Mouse (Mus musculus) gastrocnemius, postnatal 14 days (tissue): Measurements from ENCODE around the gene Adora2b. TPM values are rescaled to one million over a fixed set of nuclear protein-coding genes. Genes with fewer than 3 reads are reported as not detected.
A peak's percentile ranks its signal among the peaks of the same experiment; 100 is the strongest.
"Not testable (repeated sequence)": the region's sequence is repeated elsewhere in the genome, so short reads cannot be mapped to it uniquely, and the experiment has no call there.

ENCODE experiments used
- DNase-seq: peaks from one replicate; pipeline ENCODE4 v3.0.0; 2021; ENCODE audit warnings: mixed read lengths
- intact Hi-C: fragments of 180-260 bp; cut with DNase I; formaldehyde crosslinking; loops from one replicate; pipeline ENCODE4 v1.15.1; 2025; ENCODE audit warnings: low total_unique reads
- total RNA-seq, 2 experiments: library from RNA; stranded (reverse); gene quantifications; 2 replicates each; pipeline ENCODE4 v1.2.3; 2021

The Adora2b gene
- total RNA-seq, 2 experiments from 2014 or later, result 0.57 to 1.4 TPM

GRCm38 (mm10) chr11:62253380-62253779 is 4.6 kb downstream of the Adora2b start:
- DNase-seq, result no peak
- intact Hi-C loops, result no loop called here

GRCm38 (mm10) chr11:62259214-62259613 is 10.4 kb downstream of the Adora2b start:
- no peak for DNase-seq
- intact Hi-C loops, result no loop called here

DNA sequence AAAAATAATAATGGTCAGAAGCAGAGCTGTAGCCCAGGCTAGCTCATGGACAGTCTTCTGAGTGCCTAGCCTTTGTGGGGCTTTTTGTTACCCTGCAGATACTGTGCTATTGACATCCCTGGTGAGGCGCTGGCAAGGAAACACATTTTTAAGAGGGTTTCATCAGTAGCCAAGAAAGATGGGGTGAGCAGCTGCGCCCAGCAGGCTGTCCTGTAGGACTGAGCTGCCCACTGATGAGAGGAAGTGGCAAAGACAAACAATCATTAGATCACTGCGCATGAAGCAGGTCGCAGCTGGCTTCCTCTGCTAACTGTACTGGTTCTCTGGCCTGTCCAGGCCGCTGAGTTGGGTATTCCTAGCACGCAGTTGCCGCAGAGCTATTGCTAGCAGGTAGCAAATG is 14.8 kb downstream of the Adora2b start:
- intact Hi-C loops, result no loop called here
- no peak for DNase-seq

DNA sequence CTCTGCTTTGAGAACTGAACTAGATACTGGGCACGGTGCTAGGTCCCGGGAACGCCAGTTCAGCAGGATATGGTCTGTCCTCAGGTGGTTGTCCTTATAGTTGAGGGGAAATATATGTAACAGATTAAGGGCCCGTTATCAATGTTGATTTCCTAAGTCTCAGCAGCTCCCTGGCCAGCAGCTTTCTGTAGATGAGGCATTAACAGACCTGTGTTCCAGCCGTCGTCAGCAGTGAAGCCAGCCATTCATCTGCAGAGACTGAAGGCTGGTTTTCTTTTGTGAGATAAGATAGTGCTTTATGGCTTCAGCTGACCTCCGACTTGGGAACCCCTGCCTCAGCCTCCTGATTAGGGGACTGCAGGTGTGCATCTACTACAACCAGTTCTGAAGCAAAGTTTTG is 15.2 kb downstream of the Adora2b start:
- no peak for DNase-seq
- intact Hi-C loops, result no loop called here

DNA sequence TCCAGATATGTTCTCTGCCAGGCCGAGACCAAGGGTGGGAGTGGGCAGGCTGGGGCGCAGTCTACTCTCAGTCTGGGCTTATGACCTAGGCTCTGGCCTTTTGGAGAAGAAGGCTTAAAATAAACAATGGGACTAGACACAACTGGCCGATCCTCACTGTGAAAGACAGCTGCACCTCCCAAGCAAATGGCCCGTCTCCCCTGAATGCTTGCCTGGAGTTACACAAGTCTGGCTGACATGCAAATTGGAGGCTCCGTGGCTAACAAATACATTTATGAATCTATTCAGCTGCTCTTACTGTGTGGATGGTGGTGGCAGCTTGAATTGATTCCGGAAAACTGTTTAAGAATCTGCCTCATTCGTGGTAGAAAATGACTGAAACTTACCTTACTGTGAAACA is 16.9 kb downstream of the Adora2b start:
- no peak for DNase-seq
- intact Hi-C loops, result no loop called here

DNA sequence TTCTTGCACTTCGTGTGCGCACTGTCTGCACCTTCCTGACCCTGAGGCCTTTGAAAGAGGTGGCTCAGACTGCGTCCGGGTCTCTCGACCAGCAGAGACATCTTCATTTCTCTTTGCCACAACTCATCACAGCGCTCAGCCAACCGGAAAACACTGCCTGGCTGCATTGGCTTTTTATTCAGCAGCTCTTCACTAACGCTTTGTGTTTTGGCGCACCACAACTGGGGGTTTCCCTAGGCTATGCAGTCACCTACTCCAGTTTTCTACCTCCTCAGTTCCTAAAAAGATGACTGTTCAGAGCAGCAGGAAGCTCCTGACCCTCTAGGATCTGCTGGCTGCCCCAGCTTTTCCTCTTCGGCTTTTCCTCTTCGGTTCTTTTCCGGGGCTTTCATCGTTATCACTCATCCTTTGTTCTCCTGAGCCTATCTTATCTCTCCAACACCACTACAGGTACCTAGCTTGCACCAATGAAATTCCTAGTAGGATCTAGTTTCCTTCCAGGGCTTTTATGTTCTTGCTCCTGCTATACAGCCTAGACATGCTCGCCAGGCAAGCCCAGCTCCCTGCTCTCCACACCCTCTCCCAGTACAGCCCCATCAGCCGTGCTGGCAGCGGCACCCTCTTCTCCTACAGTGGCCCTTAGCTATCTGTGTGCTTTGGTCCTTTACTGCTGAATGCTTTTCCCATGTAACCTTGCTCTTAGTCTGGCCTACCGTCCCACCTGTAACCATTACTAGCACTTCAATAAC is 17.9 kb downstream of the Adora2b start:
- intact Hi-C loops, result no loop called here

DNA sequence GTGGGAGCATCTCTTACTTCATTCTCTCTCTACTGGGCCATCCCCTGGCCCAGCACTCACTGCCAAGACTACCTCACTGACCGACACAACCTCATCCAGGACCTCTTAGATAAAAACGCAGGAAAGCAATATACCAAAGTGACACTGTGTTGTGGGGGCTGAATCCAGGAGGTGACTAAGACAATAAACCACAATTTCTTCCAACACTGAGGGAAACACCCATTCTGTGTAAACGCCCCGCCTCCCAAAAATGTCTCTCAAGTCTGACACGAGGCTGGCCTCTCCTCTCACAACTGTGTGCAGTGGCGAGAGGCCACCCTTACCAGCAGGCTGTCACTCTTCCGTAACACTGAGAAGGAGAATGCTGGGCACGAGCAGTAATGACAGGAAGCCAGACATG is 19.6 kb downstream of the Adora2b start:
- DNase-seq, result no peak
- intact Hi-C loops, result no loop called here

More for the DNA sequence above, 17.9 kb downstream of the Adora2b start:
- DNase-seq, result no peak

DNA sequence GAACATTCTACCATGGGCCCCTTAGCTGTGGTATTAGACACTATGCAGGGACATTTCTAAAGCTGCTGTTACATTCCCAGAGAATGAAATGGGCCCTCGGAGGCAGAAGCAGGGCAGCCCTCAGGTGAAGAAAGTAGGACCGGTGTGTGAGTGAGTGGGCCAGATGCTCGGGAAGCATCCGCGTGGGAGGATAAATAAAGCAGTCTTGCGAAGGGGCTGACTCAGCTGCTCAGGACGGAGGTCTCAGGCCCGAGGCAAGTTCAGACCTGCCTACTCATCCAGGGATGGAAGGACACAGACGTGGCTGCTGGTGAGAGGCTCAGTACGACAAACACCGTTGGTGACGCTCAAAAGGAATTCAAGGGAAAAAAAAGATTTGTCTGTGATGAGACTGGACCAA is 20.3 kb downstream of the Adora2b start:
- intact Hi-C loops, result no loop called here
- no peak for DNase-seq

DNA sequence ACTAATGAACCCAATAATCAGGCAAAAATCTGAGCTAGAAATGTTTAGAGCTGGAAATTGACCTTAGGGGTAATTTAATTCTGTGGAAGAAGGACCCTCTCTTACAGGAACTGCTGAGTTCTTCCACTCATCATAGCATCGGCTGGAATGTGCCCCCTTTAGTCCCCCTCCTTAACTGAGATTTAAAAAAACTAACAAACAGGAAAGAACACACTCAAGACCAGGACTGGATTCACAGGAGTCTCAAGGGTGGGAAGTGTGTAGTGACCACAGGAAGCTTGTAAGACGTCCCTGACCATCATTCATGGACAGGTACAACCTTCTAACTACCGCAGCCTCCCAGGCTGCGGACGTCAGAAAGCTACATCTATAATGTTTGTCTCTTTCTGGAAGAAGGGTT is 22.1 kb downstream of the Adora2b start:
- intact Hi-C loops, result no loop called here
- no peak for DNase-seq

DNA sequence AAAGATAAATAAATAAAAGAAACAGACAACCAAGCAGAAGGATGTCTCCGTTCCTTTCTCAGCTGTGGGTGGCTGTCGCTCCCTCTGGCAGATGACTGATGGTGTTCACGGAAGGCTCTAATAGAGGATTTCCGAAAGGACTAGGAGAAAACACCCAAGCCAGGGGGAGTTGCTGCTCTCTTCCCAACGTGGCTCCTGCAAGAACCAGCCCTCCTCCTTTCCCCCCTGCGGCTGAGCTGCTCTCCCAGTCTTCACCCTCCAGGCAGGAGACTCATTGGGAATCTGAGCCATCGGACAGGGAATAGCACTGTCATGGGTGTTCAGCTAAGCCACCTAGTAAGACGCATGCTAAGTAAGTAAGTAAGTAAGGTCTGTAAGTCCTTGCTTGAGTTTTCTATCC is 28.3 kb downstream of the Adora2b start:
- no peak for DNase-seq
- intact Hi-C loops, result loop anchor here (5.0 kb wide), 1 partner anchor 230 kb away; no protein-coding TSS in a partner anchor

GRCm38 (mm10) chr11:62278027-62278426 is 29.2 kb downstream of the Adora2b start:
- DNase-seq, result peak; percentile 58
- intact Hi-C loops, result loop anchor here (2.0 to 5.0 kb wide), 2 partner anchors 151 to 231 kb away; no protein-coding TSS in a partner anchor

GRCm38 (mm10) chr11:62280675-62281600 is 32.2 kb downstream of the Adora2b start, which contains the start of the genes Zswim7 and Ttc19:
Zswim7 (minus strand) TSS chr11:62281375.
Ttc19 (plus strand) TSS chr11:62281473.
- intact Hi-C loops, result no loop called here

GRCm38 (mm10) chr11:62281601-62281997 is 32.8 kb downstream of the Adora2b start:
- intact Hi-C loops, result no loop called here
- peak; percentile 66 for DNase-seq

More at GRCm38 (mm10) chr11:62280675-62281600, 32.2 kb downstream of the Adora2b start, which contains the start of the genes Zswim7 and Ttc19:
- DNase-seq, result peak; percentile 94

GRCm38 (mm10) chr11:62284020-62284419 is 35.2 kb downstream of the Adora2b start:
- DNase-seq, intact Hi-C loops: not testable (repeated sequence)

DNA sequence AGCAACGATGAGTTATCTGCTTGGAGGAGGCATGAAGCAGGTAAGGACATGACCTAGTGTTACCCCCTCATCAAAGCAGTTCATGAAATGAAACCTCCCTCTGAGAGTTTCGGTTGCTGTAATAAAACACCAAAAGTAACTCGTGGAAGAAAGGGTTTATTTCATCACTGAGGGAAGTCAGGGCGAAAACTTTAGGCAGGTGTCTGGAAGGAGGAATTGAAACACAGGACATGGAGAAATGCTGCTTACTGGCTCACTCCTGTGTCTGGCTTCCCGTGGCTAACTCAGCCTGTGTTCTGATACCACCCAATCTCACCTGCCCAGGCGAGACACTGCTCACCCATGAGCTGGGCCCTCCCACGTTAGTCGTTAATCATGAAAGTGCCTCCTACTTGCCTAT is 36.2 kb downstream of the Adora2b start:
- DNase-seq, result no peak
- intact Hi-C loops, result no loop called here

- intact Hi-C loops, result no loop called here
- no peak for DNase-seq
Observed at GRCm38 (mm10) chr11:62287700-62288099, 38.9 kb downstream of the Adora2b start.

DNA sequence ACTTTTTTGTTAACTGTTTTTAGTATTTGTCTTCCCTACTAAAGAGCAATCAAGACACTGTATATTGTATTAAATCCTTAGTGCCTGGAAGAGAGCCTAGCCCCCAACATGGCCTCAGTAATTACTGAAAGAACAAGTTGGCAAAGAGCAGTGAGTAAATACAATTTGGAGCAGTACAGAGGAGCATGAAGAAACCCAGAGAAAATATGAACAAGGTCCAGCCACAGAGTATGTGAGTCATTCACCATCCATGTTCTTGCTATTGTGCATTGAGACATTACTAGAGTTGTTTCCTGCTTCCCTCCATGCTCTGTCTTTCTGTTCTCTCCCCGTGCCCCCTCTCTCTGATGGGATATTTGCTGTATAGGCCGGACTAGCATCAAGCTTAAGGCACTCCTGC is 45.3 kb downstream of the Adora2b start:
- no peak for DNase-seq
- intact Hi-C loops, result no loop called here

DNA sequence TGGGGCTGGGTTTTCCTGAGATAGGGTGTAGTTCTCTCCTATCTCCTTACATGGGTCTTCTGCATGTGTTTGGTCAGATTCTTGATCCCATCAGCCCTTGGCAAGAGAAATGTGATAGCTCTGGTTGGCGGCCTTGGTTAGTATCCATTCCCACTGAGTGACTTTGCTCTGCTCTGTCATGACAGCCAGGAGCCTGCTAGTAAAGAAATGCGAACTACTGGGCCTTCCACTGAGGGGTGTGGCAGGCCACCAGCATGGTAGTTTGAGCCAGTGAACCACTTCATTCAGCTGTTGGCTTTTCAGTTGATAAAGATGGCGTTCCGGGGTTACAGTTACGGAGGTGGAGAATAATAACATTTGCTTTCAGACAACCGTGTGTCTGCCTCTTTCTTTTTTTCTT is 50.1 kb downstream of the Adora2b start:
- intact Hi-C loops, result no loop called here

DNA sequence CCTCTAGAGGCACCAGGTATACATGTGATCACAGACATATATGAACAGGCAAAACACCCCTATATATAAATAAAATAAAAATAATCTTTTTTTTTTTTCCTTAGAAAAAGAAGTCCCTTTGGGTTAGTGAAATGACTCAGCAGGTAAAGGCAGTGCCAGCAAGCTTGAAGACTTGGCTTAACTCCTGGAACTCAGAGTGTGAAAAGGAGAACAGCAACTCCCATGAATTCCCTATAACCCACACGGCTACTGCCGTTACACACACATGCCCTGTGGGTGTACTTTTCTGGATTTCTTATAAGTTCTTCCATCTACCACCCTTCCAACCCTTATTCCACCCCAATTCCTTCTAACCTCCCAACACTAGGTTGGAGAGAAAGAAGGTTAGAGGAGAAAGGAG is 57.1 kb downstream of the Adora2b start:
- intact Hi-C loops, result no loop called here
- no peak for DNase-seq

More for the DNA sequence above, 50.1 kb downstream of the Adora2b start:
- peak; percentile 30 for DNase-seq

DNA sequence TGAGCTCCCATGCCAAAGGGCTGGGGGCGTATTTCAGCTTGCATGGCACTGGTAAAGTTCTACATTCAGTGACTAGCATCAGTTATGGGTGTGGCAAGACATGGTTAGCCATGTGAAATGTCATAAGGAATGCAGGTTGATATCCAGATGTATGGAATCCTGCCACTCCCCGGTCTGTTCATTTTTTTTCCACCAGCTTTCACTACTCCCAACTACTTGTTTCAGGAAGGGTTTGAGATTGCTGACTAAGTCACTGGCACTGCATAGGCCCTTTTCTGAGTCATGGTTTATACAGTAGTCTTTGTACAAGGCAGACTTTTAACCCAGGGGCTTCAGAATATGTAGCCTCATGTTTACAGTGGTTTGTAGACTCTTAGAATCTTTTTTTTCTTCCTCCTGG is 60.5 kb downstream of the Adora2b start:
- intact Hi-C loops, result no loop called here

More for the DNA sequence above, 60.5 kb downstream of the Adora2b start:
- no peak for DNase-seq
